Mouse (Mus musculus) kidney, adult 2 months (tissue): ENCODE measurements around the gene 2610528J11Rik. TPM values are rescaled to one million over a fixed set of nuclear protein-coding genes. Genes with fewer than 3 reads are reported as not detected.
A peak's percentile ranks its signal among the peaks of the same experiment; 100 is the strongest.
"Not testable (repeated sequence)": the region's sequence is repeated elsewhere in the genome, so short reads cannot be mapped to it uniquely, and the experiment has no call there.

ENCODE experiments used
- DNase-seq: peaks from one replicate; pipeline ENCODE4 v3.0.0; 2021
- H3K27ac ChIP-seq: fragments of 200-500 bp; 2 replicates; pipeline ENCODE4 v1.5.1; 2012; ENCODE audit warnings: low read depth, low read length, control low read depth, inconsistent platforms; ENCODE audit not compliant: insufficient read depth
- H3K27me3 ChIP-seq: fragments of 200-500 bp; replicated peaks from 2 replicates; pipeline ENCODE4 v1.6.1; 2012; ENCODE audit warnings: mild to moderate bottlenecking, moderate library complexity, low read length, inconsistent platforms; ENCODE audit not compliant: control insufficient read depth, insufficient read depth
- H3K36me3 ChIP-seq: fragments of 200-500 bp; 2 replicates; pipeline ENCODE4 v1.6.1; 2012; ENCODE audit warnings: mild to moderate bottlenecking, moderate library complexity, low read length, inconsistent platforms; ENCODE audit not compliant: control insufficient read depth, insufficient read depth
- H3K4me1 ChIP-seq: fragments of 200-500 bp; 2 replicates; pipeline ENCODE4 v1.6.1; 2011; ENCODE audit warnings: low read length; ENCODE audit not compliant: control insufficient read depth, insufficient read depth
- H3K4me3 ChIP-seq: fragments of 200-500 bp; 2 replicates; pipeline ENCODE4 v1.5.1; 2011; ENCODE audit warnings: mild to moderate bottlenecking, low read depth, low read length, control low read depth; ENCODE audit not compliant: insufficient read depth
- CTCF ChIP-seq: fragments of 200-500 bp; conservative IDR thresholded peaks from 2 replicates; pipeline ENCODE4 v1.5.1; 2011; ENCODE audit warnings: low read depth, mild to moderate bottlenecking, control low read depth, low read length, moderate library complexity, mixed read lengths; ENCODE audit not compliant: insufficient read depth, insufficient read length
- POLR2A ChIP-seq: fragments of 200-500 bp; IDR thresholded peaks from one replicate; pipeline ENCODE4 v1.6.1; 2011; ENCODE audit warnings: low read depth, low read length, control low read depth
- WGBS: fragments of 180-500 bp; shearing (Covaris S2); methylation state at CpG from one replicate; pipeline ENCODE4 v1.1.7; 2018; 5-methylcytosine and 5-hydroxymethylcytosine counted together
- polyA plus RNA-seq: library from polyadenylated mRNA; depleted of rRNA; stranded (reverse); fragments of >200 nt; gene quantifications from 2 replicates; pipeline ENCODE4 v1.2.3, GENCODE M21; 2012; rRNA removed

2610528J11Rik gene
- polyA plus RNA-seq = 166 and 182 TPM in 2 replicates

- peak within 1 kb of the TSS; percentile 81 for H3K4me3 ChIP-seq
- WGBS = 24% methylated on average over 17 of the region's 17 CpGs
- H3K4me1 ChIP-seq = peaks cover 5% of the 10 kb centered on the region
- no peak for TF ChIP-seq CTCF
- TF ChIP-seq POLR2A = no peak
- peak; percentile 94 for DNase-seq
- H3K27ac ChIP-seq = peak within 1 kb of the TSS; percentile 98
- no peaks in the 10 kb centered on the region for H3K27me3 ChIP-seq
- H3K36me3 ChIP-seq = no peaks in the 10 kb centered on the region; the same call in 1 of the 2 replicates
Measured at GRCm38 (mm10) chr4:118526408-118527334, at the start of gene 2610528J11Rik. 2610528J11Rik (plus strand) TSS chr4:118526999.

GRCm38 (mm10) chr4:118489717-118490132 lies 37.1 kb upstream of the 2610528J11Rik start, which contains the start of gene Tie1:
Tie1 (minus strand) TSS chr4:118490061.
- peak within 1 kb of the TSS; percentile 58 for H3K4me3 ChIP-seq
- no peaks in the 10 kb centered on the region for H3K27me3 ChIP-seq
- TF ChIP-seq POLR2A (peak; percentile 45), CTCF (no peak)
- H3K36me3 ChIP-seq = no peaks in the 10 kb centered on the region
- no peaks in the 10 kb centered on the region for H3K4me1 ChIP-seq
- peak within 1 kb of the TSS; percentile 74 for H3K27ac ChIP-seq
- 60% methylated on average over 8 of the region's 8 CpGs for WGBS
- DNase-seq = peak; percentile 91

- Histone ChIP-seq H3K27me3 (no peaks in the 10 kb centered on the region), H3K4me3 (no peak overlapping the region), H3K4me1 (no peaks in the 10 kb centered on the region), H3K27ac (no peak overlapping the region), H3K36me3 (no peaks in the 10 kb centered on the region)
- no peak for DNase-seq
- 82% methylated on average over 10 of the region's 10 CpGs for WGBS
- TF ChIP-seq POLR2A (no peak), CTCF (no peak)
Measured at GRCm38 (mm10) chr4:118490461-118490860, 36.3 kb upstream of the 2610528J11Rik start.

GRCm38 (mm10) chr4:118500171-118500724 lies 26.6 kb upstream of the 2610528J11Rik start:
- peak overlapping the region; percentile 13; the same call in 1 of the 2 replicates for H3K27ac ChIP-seq
- WGBS = 17% methylated on average over 6 of the region's 6 CpGs
- H3K27me3 ChIP-seq = no peaks in the 10 kb centered on the region
- DNase-seq = peak; percentile 92
- no peak overlapping the region for H3K4me3 ChIP-seq
- no peak for TF ChIP-seq CTCF
- no peak for TF ChIP-seq POLR2A
- H3K36me3 ChIP-seq = no peaks in the 10 kb centered on the region
- 0 out of 2 replicates have a peak, but pooled peaks cover 5% of the 10 kb centered on the region for H3K4me1 ChIP-seq

- no peaks in the 10 kb centered on the region for H3K27me3 ChIP-seq
- H3K36me3 ChIP-seq = no peaks in the 10 kb centered on the region
- H3K27ac ChIP-seq = peak overlapping the region; percentile 13; the same call in 1 of the 2 replicates
- WGBS = 52% methylated on average over 9 of the region's 9 CpGs
- peak; percentile 80 for DNase-seq
- H3K4me1 ChIP-seq = 0 out of 2 replicates have a peak, but pooled peaks cover 5% of the 10 kb centered on the region
- H3K4me3 ChIP-seq = no peak overlapping the region
- TF ChIP-seq CTCF (no peak), POLR2A (no peak)
Measured at GRCm38 (mm10) chr4:118500792-118501191, 26.0 kb upstream of the 2610528J11Rik start.

GRCm38 (mm10) chr4:118505551-118505950 lies 21.2 kb upstream of the 2610528J11Rik start:
- H3K27ac ChIP-seq = no peak overlapping the region
- DNase-seq = no peak

GRCm38 (mm10) chr4:118507171-118507570 lies 19.6 kb upstream of the 2610528J11Rik start:
- WGBS = 89% methylated on average over 1 of the region's 1 CpGs
- H3K27ac ChIP-seq, H3K27me3 ChIP-seq, DNase-seq, H3K4me3 ChIP-seq, H3K4me1 ChIP-seq, H3K36me3 ChIP-seq: not testable (repeated sequence)

More at GRCm38 (mm10) chr4:118505551-118505950, 21.2 kb upstream of the 2610528J11Rik start:
- Histone ChIP-seq H3K4me1 (peaks cover 5% of the 10 kb centered on the region; the same call in 1 of the 2 replicates), H3K36me3 (no peaks in the 10 kb centered on the region), H3K4me3 (no peak overlapping the region), H3K27me3 (no peaks in the 10 kb centered on the region)
- 64% methylated on average over 3 of the region's 3 CpGs for WGBS
- TF ChIP-seq CTCF = no peak
- no peak for TF ChIP-seq POLR2A
